Comparison of ENCODE assay signal across 11 mouse cellular contexts in genomic region chr13:32660294-32660693, GRCm38 (mm10).
DNase-seq lines count a peak whose midpoint lies in the region; TF ChIP-seq lines count a peak whose summit lies in the region.
"Had no signal": no experiment of that assay in that cellular context is flagged by ENCODE, and none has a peak within 500 bp of the region (broad histone marks: within the 10 kb centered on the region; RNA-seq: fewer than 3 reads in every experiment).

No protein-coding gene starts in this region.

- no peak for TF ChIP-seq EP300 in CH12.LX (IDR thresholded peaks at IDR 0.05; ENCODE audit: low read length)
- no peak for TF ChIP-seq EP300 in heart, adult 2 months (IDR thresholded peaks at IDR 0.05; ENCODE audit: insufficient read depth, low read depth, low read length)

- H3K79me2 ChIP-seq in CH12.LX (replicated peaks; ENCODE audit: control insufficient read depth, extremely low read depth, insufficient read depth, poor library complexity, severe bottlenecking): no peaks in the 10 kb centered on the region
- H3K79me2 ChIP-seq in heart, adult 2 months (replicated peaks; ENCODE audit: control insufficient read depth, insufficient read depth, low read length): no peaks in the 10 kb centered on the region

- H3K36me3 ChIP-seq in CH12.LX (replicated peaks in 1 of 2; ENCODE audit: control insufficient read depth in 1 of 2, insufficient read depth in 1 of 2, low read length in 1 of 2): no peaks in the 10 kb centered on the region
- H3K36me3 ChIP-seq in heart, adult 2 months (ENCODE audit: control insufficient read depth, insufficient read depth, low read length): no peaks in the 10 kb centered on the region; the same call in 1 of the 2 replicates

- peak; percentile 74 for DNase-seq in gastrocnemius, adult 2 months
- DNase-seq in gastrocnemius, postnatal 10 days: no peak
- DNase-seq in CH12.LX (ENCODE audit: extremely low read depth): peak; percentile 49
- DNase-seq in heart, adult 2 months: peak; percentile 39 to 60
- peak; percentile 6 to 51 for DNase-seq in kidney, postnatal 25 days
- DNase-seq in left cerebral cortex, postnatal 36 days (ENCODE audit: low spot score in 2 of 2): no peak
- DNase-seq in cerebellum, adult 9-10 months: no peak
- DNase-seq in c-Kit-positive CD71-positive TER-119-positive erythroid progenitor cells, embryonic 14.5 days (ENCODE audit: low spot score): no peak

- whole genome bisulfite sequencing in heart, adult 2 months: 18% methylated on average over 4 of the region's 4 CpGs

- TF ChIP-seq RAD21 in CH12.LX (IDR thresholded peaks at IDR 0.05; ENCODE audit: low read depth, low read length): no peak

- no peaks in the 10 kb centered on the region for H3K9me3 ChIP-seq in CH12.LX (replicated peaks; ENCODE audit: low read length)
- H3K9me3 ChIP-seq: forebrain, embryonic 13.5 days had no signal

- no peak overlapping the region; the same call in 1 of the 2 replicates for H3K4me2 ChIP-seq in CH12.LX (ENCODE audit: insufficient read depth, low read depth, poor library complexity, severe bottlenecking)
- H3K4me2 ChIP-seq: forebrain, embryonic 13.5 days had no signal

- TF ChIP-seq POLR2A in CH12.LX (IDR thresholded peaks at IDR 0.05; ENCODE audit: low read depth, low read length): no peak
- peak; percentile 17; the same call in 1 of the 2 replicates for TF ChIP-seq POLR2A in heart, adult 2 months (IDR thresholded peaks at IDR 0.05; ENCODE audit: insufficient read depth, low read depth, low read length)

- H3K27me3 ChIP-seq in CH12.LX (replicated peaks): no peaks in the 10 kb centered on the region
- no peaks in the 10 kb centered on the region for H3K27me3 ChIP-seq in heart, adult 2 months (ENCODE audit: control insufficient read depth, insufficient read depth, low read length)
- H3K27me3 ChIP-seq: forebrain, embryonic 13.5 days had no signal

- H3K27ac ChIP-seq in gastrocnemius, adult 2 months: peak overlapping the region; percentile 77
- H3K27ac ChIP-seq in CH12.LX (ENCODE audit: insufficient read depth, low read depth): no peak overlapping the region
- H3K27ac ChIP-seq in heart, adult 2 months: peak overlapping the region; percentile 75
- H3K27ac ChIP-seq: forebrain, embryonic 13.5 days; macrophage; stomach, postnatal 0 days had no signal

- in situ Hi-C loops in CH12.LX (cut with MboI; ENCODE audit: low pct_ligation_motif_present, low pct_unique_long_range_greater_than_20kb, low sequenced_read_pairs): loop anchor here (10.0 kb wide), 1 partner anchor 55 kb away; no protein-coding TSS in a partner anchor

- TF ChIP-seq CTCF in gastrocnemius, adult 2 months (IDR thresholded peaks at IDR 0.05): no peak
- no peak for TF ChIP-seq CTCF in CH12.LX (conservative IDR thresholded peaks at IDR 0.05 in 1 of 2, IDR thresholded peaks at IDR 0.05 in 1 of 2; ENCODE audit: low read depth in 2 of 2, low read length in 2 of 2)
- no peak for TF ChIP-seq CTCF in heart, adult 2 months (IDR thresholded peaks at IDR 0.05)

- dilution Hi-C loops in CH12.LX (cut with MboI; ENCODE audit: extremely low pct_ligation_motif_present, extremely low pct_unique_long_range_greater_than_20kb, low sequenced_read_pairs): no loop called here

- H3K4me1 ChIP-seq in CH12.LX (ENCODE audit: control insufficient read depth in 1 of 2, insufficient read depth in 2 of 2): peaks cover 3 to 38% of the 10 kb centered on the region in 2 experiments; a peak in 3 of 4 replicates
- peaks cover 4% of the 10 kb centered on the region for H3K4me1 ChIP-seq in heart, adult 2 months (ENCODE audit: control insufficient read depth, insufficient read depth, low read length)
- H3K4me1 ChIP-seq: forebrain, embryonic 13.5 days had no signal

- no peak overlapping the region for H3K9ac ChIP-seq in CH12.LX (ENCODE audit: insufficient read depth, low read depth)
- H3K9ac ChIP-seq in heart, adult 2 months (ENCODE audit: low read depth, low read length): no peak overlapping the region
- H3K9ac ChIP-seq: forebrain, embryonic 13.5 days had no signal

- H3K4me3 ChIP-seq in gastrocnemius, adult 2 months: peak overlapping the region; percentile 20; the same call in 1 of the 2 replicates
- no peak overlapping the region for H3K4me3 ChIP-seq in CH12.LX (replicated peaks in 1 of 3; ENCODE audit: low read depth in 2 of 3, low read length in 2 of 3, poor library complexity in 1 of 3)
- no peak overlapping the region for H3K4me3 ChIP-seq in heart, adult 2 months
- H3K4me3 ChIP-seq: forebrain, embryonic 13.5 days had no signal

- intact Hi-C loops in gastrocnemius, adult 2 months (cut with DNase I): loop anchor here (5.0 kb wide), 3 partner anchors 168 to 858 kb away; no protein-coding TSS in a partner anchor
- intact Hi-C loops in heart, adult 2 months (cut with DNase I): loop anchor here (2.0 to 5.0 kb wide), 4 partner anchors 21 to 858 kb away; no protein-coding TSS in a partner anchor
- intact Hi-C loops in left cerebral cortex, postnatal 36 days (cut with DNase I): no loop called here

TF ChIP-seq in CH12.LX, 34 proteins besides CTCF, POLR2A, EP300 and RAD21:
- TF ChIP-seq PAX5 (IDR thresholded peaks at IDR 0.05; ENCODE audit: low read length) (no peak), JUN (IDR thresholded peaks at IDR 0.05; ENCODE audit: insufficient read depth, low read depth, low read length) (no peak), E2F4 (IDR thresholded peaks at IDR 0.05; ENCODE audit: insufficient replicate concordance, low read depth, low read length) (no peak), ZKSCAN1 (IDR thresholded peaks at IDR 0.05; ENCODE audit: borderline replicate concordance, low read depth, low read length) (no peak), BHLHE40 (IDR thresholded peaks at IDR 0.05; ENCODE audit: low read depth, low read length) (peak; percentile 48; the same call in 1 of the 2 replicates)

Comparison
In these comparisons a context has a peak if more than half of its experiments do, and no peak if none do; other contexts are left out.
1. DNase-seq: peak in gastrocnemius, adult 2 months (single experiment), CH12.LX (single experiment), heart, adult 2 months (2 of 2) and kidney, postnatal 25 days (2 of 2); none in gastrocnemius, postnatal 10 days (single experiment), left cerebral cortex, postnatal 36 days (0 of 2), cerebellum, adult 9-10 months (single experiment) and c-Kit-positive CD71-positive TER-119-positive erythroid progenitor cells, embryonic 14.5 days (single experiment).